Mouse (Mus musculus) left cerebral cortex, adult 9 months (tissue): ENCODE results near the gene Hsf5.

Experiments used
- DNase-seq, 2 experiments: peaks; one replicate each; pipeline ENCODE4 v3.0.0; 2022; ENCODE audit warnings: low spot score in 2 of 2

Hsf5 gene

DNA sequence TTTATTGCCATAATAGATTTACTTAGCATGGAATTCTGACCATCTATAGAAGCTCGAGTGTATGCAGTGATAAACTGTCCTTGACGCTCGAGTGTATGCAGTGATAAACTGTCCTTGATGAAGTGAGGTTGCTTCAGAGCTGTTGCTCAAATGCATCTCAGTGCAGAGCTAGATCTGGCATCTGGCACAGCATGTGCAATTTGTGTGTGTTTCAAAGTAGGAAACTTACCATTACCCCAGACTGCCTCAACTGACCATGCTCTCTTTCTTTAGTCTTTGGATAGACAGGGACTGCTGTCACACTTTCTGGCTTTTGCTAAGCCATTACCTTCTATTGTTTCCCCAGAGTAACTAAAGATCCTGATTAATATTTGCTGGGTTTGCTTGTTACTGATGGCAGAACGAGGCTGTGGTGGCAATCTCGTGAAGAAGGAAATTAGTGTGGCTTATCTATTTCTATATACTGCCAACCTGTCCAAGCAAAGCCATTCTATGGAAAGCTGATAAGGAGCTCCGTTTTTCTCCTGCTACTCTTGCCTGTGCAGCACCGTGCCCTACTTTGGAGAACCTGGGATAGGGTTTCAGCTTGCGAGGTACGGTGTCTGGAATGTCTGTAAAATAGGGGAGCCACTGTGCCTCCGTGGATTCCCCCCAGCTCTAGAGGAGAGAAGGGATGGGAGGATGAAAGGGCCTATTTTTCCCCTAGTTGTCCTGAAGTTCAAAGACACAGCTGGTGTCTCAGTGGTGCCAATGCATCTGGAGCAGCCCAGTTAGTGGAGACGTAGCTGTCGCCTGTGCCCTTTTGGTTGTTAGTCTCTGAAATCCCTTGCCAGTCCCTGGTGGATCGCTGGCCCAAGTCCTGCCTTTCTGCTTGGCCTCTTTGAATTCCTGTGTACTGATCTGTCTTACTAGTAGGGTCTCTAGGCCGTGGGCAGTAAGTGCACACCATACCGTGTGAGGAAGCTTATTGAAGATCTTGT, 70.6 kb downstream of the Hsf5 start:
- DNase-seq: peak in 1 of 2 experiments; percentile 5

DNA sequence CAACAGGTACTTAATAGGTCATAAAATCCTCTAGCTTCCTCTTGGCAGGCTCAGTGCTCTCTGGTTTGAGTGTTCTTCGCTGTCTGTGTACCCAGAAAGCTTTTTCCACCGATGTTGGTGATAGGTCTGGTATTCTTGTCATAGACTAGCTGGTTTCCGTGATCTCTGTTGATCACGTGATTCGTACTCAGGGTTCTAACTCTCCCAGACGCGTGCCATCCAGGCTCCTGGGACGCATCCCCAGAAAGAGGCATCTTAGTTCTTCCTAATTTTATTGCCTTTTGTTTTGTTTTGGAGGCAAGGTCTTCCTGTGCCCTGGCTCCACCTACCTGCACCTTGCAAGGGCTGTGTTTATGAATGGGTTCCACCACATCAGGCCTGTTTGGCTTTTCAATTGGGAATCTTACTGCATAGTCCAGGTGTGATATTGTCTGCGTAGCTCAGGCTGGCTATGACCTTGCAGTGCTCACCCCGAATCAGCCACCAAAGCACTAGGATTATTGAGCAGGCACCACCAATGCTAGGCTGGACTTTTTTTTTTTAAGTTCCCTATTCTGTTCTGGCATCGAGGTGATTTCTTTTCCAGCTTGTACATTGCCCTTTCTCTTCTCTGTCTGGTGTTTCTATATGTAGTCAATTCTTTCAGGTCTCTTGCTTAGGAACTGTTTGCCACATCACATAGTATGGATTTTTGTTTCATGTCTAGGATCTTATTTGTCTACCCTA, 71.7 kb downstream of the Hsf5 start:
- no peak for DNase-seq

DNA sequence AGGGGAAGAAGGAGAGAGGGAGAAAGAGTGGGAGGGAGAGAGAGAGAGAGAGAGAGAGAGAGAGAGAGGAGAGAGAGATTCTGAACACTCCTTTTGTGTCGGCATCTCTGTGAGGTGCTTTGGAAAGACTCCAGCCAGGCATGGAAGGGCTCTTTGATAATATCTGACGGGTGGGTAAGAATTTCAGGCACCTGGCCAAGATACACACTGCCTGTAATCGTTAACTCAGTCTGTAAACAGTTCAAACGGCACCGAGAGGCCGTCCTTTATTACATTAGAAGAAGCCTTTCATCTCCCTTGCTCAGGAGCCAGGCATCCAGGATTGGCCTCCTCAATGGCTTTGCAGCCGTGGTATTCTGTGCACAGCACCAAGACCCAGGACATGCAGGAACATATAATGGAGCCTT, 72.4 kb downstream of the Hsf5 start:
- DNase-seq: peak in 1 of 2 experiments; percentile 7

DNA sequence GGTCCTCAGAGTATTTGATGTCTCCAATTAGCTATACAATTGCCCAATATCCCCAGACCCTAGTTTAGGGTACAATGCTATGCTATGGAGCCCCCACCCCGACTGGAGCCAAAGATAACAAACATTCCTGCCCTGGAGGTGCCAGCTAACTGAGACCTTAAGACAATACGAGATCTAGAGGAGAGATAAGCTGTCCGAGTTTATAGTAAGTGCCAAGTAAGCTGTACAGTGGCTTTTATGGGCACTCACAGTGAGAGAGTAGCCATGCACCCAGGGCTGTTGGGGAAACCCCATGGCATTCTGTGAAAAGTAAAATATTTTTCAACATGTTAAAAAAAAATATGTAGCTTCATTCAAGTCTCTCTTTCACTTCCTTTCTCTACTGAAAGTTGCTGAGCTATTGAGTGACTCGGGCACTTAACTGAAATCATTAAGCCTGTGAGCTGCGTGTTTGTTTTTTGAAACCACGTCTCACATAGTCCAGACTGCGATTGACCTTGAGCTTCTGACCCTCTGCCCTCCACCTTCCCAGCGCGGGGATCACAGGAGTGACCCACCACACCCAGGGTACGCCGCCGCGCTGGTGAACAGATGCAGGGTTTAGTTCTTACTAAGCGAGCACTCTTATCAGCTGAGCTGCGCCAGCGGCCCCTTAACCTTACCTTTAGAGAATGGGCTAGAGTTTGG, 73.2 kb downstream of the Hsf5 start:
- DNase-seq: no peak

DNA sequence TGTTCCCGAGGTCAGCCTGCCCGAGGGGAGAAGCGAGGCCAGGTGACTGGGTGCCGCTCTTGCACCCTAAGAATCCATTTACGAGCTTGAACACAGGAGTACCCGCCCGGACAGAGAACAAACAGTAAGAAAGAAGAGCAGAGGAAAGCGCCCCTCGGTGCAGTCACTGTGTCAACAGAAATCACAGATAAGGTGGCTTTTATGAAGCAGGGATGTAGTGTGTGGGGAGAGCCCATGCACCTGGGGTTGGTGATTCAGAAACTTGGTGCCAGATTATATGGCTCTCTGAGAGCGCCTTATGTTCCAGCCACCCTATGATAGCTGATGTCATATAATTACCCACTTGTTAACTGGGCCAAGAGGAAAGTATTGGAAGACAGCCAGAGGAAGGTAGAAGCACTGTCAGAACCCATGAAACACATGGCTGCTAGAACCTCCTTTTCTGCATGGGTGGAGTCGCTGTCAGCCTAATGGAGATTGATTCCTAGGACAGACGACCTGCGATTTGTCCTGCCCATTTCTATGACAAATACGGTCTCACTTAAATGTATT, 80.2 kb downstream of the Hsf5 start:
- DNase-seq: no peak

DNA sequence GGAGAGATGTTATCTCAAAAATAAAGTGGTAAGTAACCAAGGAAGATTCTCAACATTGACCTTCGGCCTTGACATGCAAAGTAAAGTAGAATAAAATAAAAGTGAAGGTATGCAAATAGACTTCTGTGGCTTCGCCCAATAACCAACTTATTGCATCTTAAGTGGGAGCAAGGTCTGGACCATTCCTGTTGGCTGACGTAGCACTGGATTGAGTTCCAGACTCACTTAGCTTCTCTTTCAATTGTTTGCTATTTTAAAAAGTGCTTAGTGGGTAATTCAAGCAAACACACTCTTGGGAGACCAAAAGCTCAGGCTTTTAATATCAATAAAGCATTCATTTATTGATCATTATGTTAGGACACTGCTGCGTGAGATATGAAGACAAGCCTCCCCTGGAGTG, 81.2 kb downstream of the Hsf5 start:
- no peak for DNase-seq

DNA sequence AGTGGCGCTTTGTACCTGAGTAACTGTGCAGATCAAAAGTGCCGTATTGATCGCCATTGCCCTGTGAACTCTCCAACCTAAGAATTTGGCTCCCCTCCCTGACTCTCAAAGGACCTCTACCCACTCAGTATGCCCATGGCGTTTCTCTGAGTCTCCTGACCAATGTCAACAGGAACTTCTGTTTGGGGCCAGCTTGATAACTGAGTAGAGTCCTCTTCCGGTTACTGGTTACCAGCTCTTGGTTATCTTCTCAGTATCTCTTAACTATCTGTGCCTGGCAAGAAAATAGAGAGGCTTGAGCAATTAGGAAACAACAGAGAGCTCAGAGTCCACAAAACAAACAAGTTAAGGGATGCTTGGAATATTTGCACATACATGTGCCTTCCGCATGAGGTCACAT, 84.1 kb downstream of the Hsf5 start:
- no peak for DNase-seq

DNA sequence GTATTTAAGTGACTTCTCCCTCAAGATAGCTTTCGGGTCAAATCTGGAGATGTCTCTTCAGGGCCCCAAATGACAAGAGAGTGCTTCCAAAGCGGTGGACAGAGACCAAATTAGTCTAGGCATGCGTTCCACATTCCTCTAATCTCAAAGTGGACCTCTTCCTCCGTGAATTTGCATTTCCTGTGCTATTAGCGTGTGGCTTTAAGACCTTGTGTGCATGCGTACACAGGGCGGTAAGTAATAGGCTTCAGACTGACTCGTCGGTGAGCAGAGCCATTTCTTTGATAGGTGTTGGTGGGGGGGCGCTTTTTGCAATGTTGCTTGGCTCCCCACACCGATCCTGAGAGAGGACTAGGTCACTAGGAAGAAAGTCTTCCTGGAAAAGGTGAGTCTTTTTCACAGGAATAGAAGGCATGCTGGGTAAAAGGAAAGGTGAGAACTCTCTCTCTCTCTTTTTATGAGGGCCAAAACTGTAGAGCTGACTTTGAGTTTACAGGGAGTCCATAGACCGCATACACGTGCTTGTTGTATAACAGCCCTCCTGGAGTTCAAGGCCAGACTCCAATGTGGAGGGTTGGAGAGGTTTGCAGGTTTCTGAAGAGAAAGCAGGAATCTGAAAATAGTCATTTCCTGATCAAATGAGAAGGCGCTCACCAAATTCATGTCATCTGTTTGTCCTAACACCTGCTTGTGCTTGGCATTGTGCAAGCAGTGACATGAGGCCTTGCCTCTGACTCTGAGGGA, 85.1 kb downstream of the Hsf5 start:
- no peak for DNase-seq

DNA sequence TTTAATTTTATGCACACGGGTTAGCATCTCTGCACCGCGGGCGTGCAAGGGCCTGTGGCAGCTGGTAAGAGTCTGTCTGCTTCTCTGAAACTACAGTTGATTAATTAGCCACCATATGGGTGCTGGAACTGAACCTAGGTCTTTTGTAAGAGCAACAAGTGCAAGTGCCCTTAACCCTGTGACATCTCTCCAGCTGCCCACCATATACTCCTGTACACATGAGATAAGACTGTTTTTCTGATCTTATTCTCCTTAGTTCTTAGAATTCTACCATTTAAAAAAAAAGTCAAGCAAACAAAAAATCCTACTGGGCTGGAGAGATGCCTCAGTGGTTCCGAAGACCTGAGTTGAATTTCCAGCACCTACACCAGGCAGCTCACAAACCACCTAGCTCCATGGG, 86.7 kb downstream of the Hsf5 start:
- no peak for DNase-seq

DNA sequence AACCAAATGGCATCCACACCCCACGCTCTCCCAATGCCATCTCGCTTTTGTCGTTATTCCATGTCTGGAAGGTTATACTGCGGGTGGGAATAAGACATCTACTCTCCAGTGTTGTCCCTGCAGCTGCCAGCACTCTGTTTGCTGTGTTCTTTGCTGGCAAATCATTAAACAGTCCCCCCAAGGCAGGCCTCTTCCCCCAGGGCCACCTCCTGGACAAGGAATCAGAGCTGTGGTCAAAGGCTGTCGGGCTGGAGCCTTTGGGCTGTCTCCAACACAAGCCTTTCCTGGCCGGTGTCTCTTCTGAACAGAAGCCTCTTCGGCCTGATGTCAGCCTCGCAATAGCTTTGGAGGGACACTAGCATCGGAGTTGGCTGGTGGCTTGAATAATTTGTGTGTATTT, 87.3 kb downstream of the Hsf5 start:
- no peak for DNase-seq

DNA sequence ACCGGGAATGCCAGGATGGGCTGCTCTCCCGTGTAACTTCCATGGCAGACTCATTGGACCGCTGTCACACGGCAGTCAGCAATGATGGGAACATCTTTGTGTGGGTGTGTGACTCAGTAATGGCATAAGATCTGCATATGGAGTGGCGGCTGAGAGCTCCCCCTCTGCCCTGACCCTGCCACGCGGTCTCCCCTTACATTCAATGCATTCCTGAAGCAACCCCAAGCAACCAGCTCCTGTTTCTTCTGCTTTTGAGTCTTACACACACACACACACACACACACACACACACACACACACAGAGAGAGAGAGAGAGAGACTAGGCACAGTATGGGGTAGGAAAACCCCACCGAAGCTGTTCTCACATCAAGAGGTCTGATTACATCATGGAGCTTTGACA, 90.6 kb downstream of the Hsf5 start:
- DNase-seq: no peak

DNA sequence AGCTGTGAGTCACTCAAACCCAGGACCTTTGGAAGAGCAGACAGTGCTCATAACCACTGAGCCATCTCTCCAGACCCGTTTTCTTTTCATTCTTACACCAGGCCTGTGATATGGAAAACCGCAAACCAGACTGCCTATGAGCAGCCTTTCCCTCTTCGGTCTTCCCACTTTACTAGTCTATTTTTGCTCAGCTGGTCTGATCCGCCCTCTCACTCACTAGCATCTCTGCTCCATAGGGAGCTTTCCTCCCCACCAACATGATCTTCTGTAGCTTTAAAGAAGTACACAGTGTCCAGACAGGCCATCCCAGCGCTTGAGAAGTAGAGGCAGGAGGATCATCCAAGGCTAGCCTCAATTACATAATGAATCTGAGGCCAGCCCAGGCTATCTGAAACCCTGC, 92.0 kb downstream of the Hsf5 start:
- DNase-seq: no peak
